Mouse (Mus musculus) midbrain, embryonic 14.5 days (tissue): ENCODE results near the gene Stbd1. TPM values are rescaled to one million over a fixed set of nuclear protein-coding genes. Genes with fewer than 3 reads are reported as not detected.

Experiments
- ATAC-seq: fragments of 200-750 bp; cut with Nextera tagmentation; 2 replicates; pipeline ENCODE4 v1.8.0; 2017; ENCODE audit warnings: moderate number of reproducible peaks, moderate library complexity; ENCODE audit not compliant: low FRiP score, low TSS enrichment
- DNase-seq: peaks from one replicate; pipeline ENCODE4 v3.0.0-alpha.2; 2015
- H3K27ac ChIP-seq: fragments of 300-500 bp; sonication (generic); replicated peaks from 2 replicates; pipeline ENCODE4 v1.5.1; 2014; ENCODE audit warnings: mild to moderate bottlenecking, low read depth, low read length, moderate library complexity
- H3K27me3 ChIP-seq: fragments of 300-500 bp; sonication (generic); 2 replicates; pipeline ENCODE4 v1.6.1; 2014; ENCODE audit warnings: low read length, control low read depth, mixed read lengths; ENCODE audit not compliant: control insufficient read depth, insufficient read depth
- H3K36me3 ChIP-seq: fragments of 300-500 bp; sonication (generic); 2 replicates; pipeline ENCODE4 v1.6.1; 2014; ENCODE audit warnings: low read length, control low read depth; ENCODE audit not compliant: control insufficient read depth, insufficient read depth
- H3K4me1 ChIP-seq: fragments of 300-500 bp; sonication (generic); 2 replicates; pipeline ENCODE4 v1.6.1; 2014; ENCODE audit warnings: mild to moderate bottlenecking, antibody characterized with exemption, low read length, control low read depth; ENCODE audit not compliant: control insufficient read depth, insufficient read depth
- H3K4me2 ChIP-seq: fragments of 300-500 bp; sonication (generic); 2 replicates; pipeline ENCODE4 v1.6.1; 2014; ENCODE audit warnings: mild to moderate bottlenecking, low read length, moderate library complexity
- H3K4me3 ChIP-seq: fragments of 300-500 bp; sonication (generic); replicated peaks from 2 replicates; pipeline ENCODE4 v1.5.1; 2014; ENCODE audit warnings: low read depth, low read length
- H3K9ac ChIP-seq: fragments of 300-500 bp; sonication (generic); replicated peaks from 2 replicates; pipeline ENCODE4 v1.6.1; 2014; ENCODE audit warnings: mild to moderate bottlenecking, low read length, moderate library complexity
- H3K9me3 ChIP-seq: fragments of 300-500 bp; sonication (generic); 2 replicates; pipeline ENCODE4 v1.6.1; 2016; ENCODE audit warnings: low read length, control low read depth, mixed read lengths; ENCODE audit not compliant: control insufficient read depth
- WGBS: fragments of 180-500 bp; shearing (Covaris S2); extraction: QIAGEN DNeasy Blood & Tissue Kit; methylation state at CpG from one replicate; pipeline ENCODE4 v1.1.7; 2014; 5-methylcytosine and 5-hydroxymethylcytosine counted together
- polyA plus RNA-seq: library from polyadenylated mRNA; unstranded; fragments of >200 nt; fragmentation: Nextera tagmentation; extraction: Ambion mirVana; gene quantifications from 2 replicates; pipeline ENCODE4 v1.2.1, GENCODE M21; 2014

The Stbd1 gene
- polyA plus RNA-seq, 1 experiment from 2014 or later = 5.7 TPM

DNA sequence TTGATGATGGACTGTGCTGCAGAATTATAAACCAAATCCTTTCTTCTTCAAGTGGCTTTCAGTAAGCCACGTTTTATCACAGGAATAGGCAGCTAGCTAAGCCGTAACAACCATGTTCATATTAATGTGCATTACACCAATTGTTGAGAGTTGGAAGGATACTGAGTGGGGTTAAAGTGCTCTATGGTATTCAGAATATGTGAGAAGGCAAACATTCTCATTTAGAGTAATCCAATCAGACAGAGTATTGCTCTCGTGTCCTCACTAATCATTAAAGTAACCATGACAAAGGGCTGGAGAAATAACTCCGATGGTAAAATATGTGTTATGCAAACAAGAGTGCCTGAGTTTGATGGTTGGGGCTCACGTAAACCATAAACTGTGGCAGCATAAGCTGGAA is 19.0 kb downstream of the Stbd1 start:
- Histone ChIP-seq H3K36me3 (no peaks in the 10 kb centered on the region), H3K4me1 (no peaks in the 10 kb centered on the region), H3K9me3 (no peaks in the 10 kb centered on the region), H3K27ac (no peak overlapping the region), H3K27me3 (no peaks in the 10 kb centered on the region), H3K4me2 (no peak overlapping the region), H3K4me3 (no peak overlapping the region), H3K9ac (no peak overlapping the region)
- WGBS = 82% methylated on average over 5 of the region's 5 CpGs
- ATAC-seq = no peak
- no peak for DNase-seq

- no peak overlapping the region for H3K27ac ChIP-seq
- 71% methylated on average over 7 of the region's 7 CpGs for WGBS
- ATAC-seq = no peak
Observed at GRCm38 (mm10) chr5:92627896-92628295, 25.1 kb downstream of the Stbd1 start.

GRCm38 (mm10) chr5:92633526-92633925 is 30.7 kb downstream of the Stbd1 start:
- Histone ChIP-seq H3K36me3 (no peaks in the 10 kb centered on the region), H3K27ac (no peak overlapping the region), H3K9me3 (no peaks in the 10 kb centered on the region), H3K4me2 (no peak overlapping the region), H3K9ac (no peak overlapping the region), H3K4me1 (no peaks in the 10 kb centered on the region), H3K27me3 (no peaks in the 10 kb centered on the region), H3K4me3 (no peak overlapping the region)
- DNase-seq (peak; percentile 6), ATAC-seq (no peak)
- 65% methylated on average over 4 of the region's 4 CpGs for WGBS

More at GRCm38 (mm10) chr5:92627896-92628295, 25.1 kb downstream of the Stbd1 start:
- Histone ChIP-seq H3K4me3 (no peak overlapping the region), H3K27me3 (no peaks in the 10 kb centered on the region), H3K4me2 (no peak overlapping the region), H3K9me3 (no peaks in the 10 kb centered on the region), H3K36me3 (no peaks in the 10 kb centered on the region), H3K9ac (no peak overlapping the region), H3K4me1 (no peaks in the 10 kb centered on the region)
- no peak for DNase-seq

DNA sequence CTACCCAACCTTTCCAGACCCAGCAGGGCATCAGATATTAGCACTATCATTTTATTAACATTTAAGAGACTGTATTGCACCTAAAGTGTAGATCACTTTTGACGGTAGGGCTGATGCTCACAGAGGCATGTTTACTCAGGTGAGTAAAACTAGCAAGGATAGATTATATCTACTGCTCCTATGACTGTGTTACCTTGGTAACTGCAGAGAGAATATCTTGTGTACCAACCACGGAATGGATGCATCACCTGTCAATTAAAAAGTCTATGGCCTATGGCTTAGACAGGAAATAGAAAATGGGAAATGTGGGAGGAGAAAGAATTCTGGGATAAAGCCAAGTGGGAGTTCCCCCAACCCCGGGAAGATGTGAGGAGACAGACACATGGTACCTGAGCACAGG is 32.1 kb downstream of the Stbd1 start:
- Histone ChIP-seq H3K4me3 (no peak overlapping the region), H3K9me3 (no peaks in the 10 kb centered on the region), H3K4me2 (no peak overlapping the region), H3K27ac (no peak overlapping the region), H3K36me3 (no peaks in the 10 kb centered on the region), H3K4me1 (no peaks in the 10 kb centered on the region), H3K9ac (no peak overlapping the region), H3K27me3 (no peaks in the 10 kb centered on the region)
- 78% methylated on average over 3 of the region's 3 CpGs for WGBS
- DNase-seq = no peak
- no peak for ATAC-seq

GRCm38 (mm10) chr5:92635891-92636290 is 33.0 kb downstream of the Stbd1 start:
- H3K27me3 ChIP-seq = no peaks in the 10 kb centered on the region
- no peaks in the 10 kb centered on the region for H3K36me3 ChIP-seq
- no peak for ATAC-seq
- no peak overlapping the region for H3K4me2 ChIP-seq
- no peaks in the 10 kb centered on the region for H3K9me3 ChIP-seq
- 87% methylated on average over 5 of the region's 5 CpGs for WGBS
- H3K4me3 ChIP-seq = no peak overlapping the region
- no peaks in the 10 kb centered on the region for H3K4me1 ChIP-seq
- H3K9ac ChIP-seq = no peak overlapping the region
- no peak overlapping the region for H3K27ac ChIP-seq
- DNase-seq = no peak

DNA sequence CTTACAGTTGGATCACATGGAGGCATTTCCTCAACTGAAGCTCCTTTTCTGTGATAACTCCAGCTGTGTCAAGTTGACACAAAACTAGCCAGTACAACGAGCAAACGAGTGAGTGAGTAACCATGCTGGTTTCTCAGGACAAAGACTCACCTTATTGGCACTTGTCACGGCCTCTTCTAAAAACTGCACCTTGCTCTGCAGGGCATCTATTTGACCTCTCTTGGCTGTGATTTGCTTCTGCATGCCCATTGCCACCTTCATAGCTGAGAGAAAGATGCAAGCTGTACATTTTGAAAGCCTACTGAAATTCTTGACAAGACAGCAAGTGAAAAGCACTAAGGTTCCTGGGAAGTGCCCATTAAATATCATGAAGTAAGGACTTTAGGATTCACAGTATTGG is 38.0 kb downstream of the Stbd1 start:
- H3K4me1 ChIP-seq = no peaks in the 10 kb centered on the region
- H3K4me3 ChIP-seq = no peak overlapping the region
- H3K9ac ChIP-seq = no peak overlapping the region
- 90% methylated on average over 3 of the region's 3 CpGs for WGBS
- H3K36me3 ChIP-seq = no peaks in the 10 kb centered on the region
- no peaks in the 10 kb centered on the region for H3K27me3 ChIP-seq
- no peaks in the 10 kb centered on the region for H3K9me3 ChIP-seq
- ATAC-seq (no peak), DNase-seq (no peak)
- H3K27ac ChIP-seq = no peak overlapping the region
- no peak overlapping the region for H3K4me2 ChIP-seq

Other genes with a start within 250 kb of the Stbd1 start
- 58.2 and 61.4 TPM in 2 replicates for gene Nup54, start 167.8 kb upstream of the Stbd1 start, polyA plus RNA-seq
- 21.0 and 28.2 TPM in 2 replicates for gene Scarb2, start 96.2 kb upstream of the Stbd1 start, polyA plus RNA-seq
- gene Fam47e, start 48.0 kb upstream of the Stbd1 start, polyA plus RNA-seq = 0.34 and 0.85 TPM in 2 replicates
- gene Ccdc158, start 72.2 kb downstream of the Stbd1 start, polyA plus RNA-seq = 0.24 and 0.43 TPM in 2 replicates
- 1.4 and 1.5 TPM in 2 replicates for gene Shroom3, start 80.4 kb downstream of the Stbd1 start, polyA plus RNA-seq